Mouse (Mus musculus) embryo, embryonic 11 days (tissue): ENCODE measurements around the gene Atp8a2.

Experiments used
- DNase-seq: peaks from one replicate; pipeline ENCODE4 v3.0.0-alpha.2; 2015

Gene Atp8a2

DNA sequence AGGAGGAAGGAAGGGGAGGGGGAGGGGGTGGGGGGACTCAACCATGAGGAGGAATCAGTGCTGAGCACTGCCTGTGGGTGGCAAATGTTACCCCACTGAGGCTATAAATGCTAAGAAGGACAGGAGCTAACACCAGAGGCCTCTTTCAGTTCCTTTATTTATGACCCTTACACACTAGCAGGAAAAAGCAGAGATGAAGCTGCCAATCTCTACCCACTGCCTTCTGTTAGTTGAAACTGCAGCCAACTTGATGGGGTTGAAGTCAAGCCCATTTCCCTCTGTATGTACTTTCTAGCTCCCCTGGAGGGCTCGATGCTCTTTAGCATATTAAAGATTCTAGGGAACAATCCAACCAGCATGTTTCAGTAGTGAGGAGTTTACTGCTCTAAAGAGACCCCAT lies 303.0 kb downstream of the Atp8a2 start:
- DNase-seq: no peak

DNA sequence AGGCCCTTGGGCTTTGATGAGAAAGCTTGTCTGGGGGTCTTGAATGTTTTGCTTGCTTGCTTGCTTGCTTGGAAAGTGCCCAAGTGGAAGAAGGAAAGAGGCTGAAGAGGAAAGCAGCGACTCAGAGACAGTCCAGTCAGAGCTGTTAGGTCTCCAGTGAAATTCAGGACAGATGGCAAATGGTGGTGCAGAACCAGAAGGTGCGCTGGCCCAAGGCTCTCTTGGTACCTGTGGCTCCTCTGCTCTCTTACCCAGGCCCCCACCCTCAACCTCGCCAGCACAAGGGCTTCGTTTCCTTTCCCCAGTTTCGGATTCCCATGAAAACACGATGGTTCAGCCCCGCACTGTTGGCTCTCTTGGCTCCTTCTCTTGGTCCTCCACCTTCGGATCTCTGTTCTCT lies 304.9 kb downstream of the Atp8a2 start:
- DNase-seq: no peak

- DNase-seq: no peak
Observed at GRCm38 (mm10) chr14:59891491-59891890, 305.5 kb downstream of the Atp8a2 start.

GRCm38 (mm10) chr14:59890818-59891217 lies 306.2 kb downstream of the Atp8a2 start:
- no peak for DNase-seq

GRCm38 (mm10) chr14:59890107-59890506 lies 306.9 kb downstream of the Atp8a2 start:
- DNase-seq: no peak

DNA sequence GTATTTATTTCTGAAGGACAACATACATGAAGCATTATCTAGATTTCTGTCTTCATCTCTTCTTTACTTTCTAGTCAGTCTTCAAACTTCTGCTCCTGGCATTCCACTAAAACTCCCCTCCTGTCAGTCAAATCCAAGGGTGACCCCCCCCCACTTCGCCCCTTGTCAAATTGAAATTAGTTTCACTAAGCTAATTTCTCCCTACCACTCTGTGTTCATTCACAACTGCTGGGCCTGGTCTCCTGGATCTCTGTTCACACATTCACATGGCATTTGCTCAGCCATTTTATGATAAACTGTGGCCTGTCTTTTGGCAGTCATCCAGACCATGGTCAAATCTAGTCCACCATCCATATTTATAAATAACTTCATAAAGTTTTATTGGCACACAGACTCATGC lies 308.5 kb downstream of the Atp8a2 start:
- DNase-seq: no peak

GRCm38 (mm10) chr14:59888046-59888445 lies 308.9 kb downstream of the Atp8a2 start:
- DNase-seq: no peak

DNA sequence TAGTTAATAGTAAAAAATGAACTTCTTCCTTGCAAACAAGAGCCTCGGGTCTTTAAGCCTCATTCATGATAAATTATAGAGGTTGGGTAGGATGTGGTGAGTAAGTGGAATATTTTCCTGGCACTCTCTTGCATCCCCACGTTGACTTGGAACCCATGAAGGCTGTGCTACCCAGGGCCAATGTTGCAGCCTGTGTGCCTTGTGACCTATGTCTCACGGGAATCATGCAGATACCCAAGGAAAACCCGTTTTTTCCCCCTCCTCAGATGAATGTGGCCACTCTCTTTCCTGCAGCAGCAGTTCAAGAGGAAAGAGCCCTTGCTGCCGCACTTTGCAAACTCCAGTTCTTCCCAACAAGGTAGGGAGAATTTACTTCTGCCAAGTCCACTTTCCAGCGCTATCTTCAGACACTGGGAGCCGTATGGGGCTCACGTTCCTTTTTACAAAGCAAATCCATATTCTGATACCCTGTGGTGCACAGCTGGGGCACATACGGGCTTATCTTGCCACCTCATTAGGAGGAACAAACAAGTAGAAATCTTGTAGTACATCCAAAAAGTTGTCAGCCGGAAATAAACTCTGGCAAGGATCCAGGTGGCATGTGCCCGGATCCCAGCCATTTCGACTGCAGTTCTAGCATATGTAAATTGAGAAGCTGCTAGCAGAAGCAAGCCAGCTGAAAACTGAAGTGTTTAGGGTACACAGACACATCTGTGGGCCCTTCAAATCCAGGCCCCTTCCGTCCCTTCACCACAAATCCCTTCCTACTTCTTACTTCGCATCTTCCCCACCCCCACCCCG lies 309.7 kb downstream of the Atp8a2 start:
- DNase-seq: peak; percentile 34

DNA sequence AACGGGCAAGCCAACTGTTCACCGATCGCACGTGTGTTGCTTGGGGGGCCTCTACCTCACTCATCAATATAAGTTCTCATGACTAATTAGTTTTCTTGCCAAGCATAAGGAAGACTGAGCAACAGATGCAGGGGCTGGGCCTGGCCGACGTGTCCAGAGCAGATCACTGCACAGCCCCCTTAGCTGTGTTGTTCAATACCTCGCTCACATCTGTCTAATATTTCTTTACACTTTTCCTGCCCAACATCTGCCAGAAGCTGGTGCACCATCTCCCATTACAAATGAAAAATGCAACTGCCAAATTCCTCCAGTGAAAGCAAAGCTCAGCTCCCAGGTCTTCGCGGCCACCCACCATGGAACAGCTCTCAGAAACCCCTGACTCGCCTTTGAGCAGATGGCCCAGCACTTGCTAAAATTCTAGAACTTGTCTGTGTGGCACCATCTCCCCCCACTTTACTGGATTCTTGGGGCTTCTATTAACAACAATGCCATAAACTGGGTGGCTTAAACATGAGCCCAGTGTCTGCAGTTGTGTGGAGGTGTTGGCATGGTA lies 313.4 kb downstream of the Atp8a2 start:
- no peak for DNase-seq

- DNase-seq: no peak
Observed at GRCm38 (mm10) chr14:59880829-59881228, 316.1 kb downstream of the Atp8a2 start.

- no peak for DNase-seq
Observed at GRCm38 (mm10) chr14:59878248-59878647, 318.7 kb downstream of the Atp8a2 start.

DNA sequence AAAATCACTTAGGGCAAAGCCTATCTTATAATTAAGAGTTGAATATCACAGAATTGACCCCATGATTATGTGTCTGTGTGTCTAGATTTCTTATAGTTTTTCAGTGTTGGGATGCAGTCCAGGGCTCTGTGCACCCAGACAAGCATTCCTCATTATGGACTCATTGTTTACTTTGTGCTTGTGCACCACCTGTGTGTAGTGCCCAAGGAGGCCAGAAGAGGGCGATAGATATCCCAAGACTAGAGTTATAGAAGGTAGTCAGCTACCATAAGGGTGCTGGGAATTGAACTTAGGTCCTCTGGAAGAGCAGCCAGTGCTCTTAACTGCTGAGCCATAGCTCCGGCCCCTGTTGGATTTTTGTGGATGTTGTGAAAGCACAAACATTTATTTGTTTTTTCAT lies 320.5 kb downstream of the Atp8a2 start:
- DNase-seq: no peak

DNA sequence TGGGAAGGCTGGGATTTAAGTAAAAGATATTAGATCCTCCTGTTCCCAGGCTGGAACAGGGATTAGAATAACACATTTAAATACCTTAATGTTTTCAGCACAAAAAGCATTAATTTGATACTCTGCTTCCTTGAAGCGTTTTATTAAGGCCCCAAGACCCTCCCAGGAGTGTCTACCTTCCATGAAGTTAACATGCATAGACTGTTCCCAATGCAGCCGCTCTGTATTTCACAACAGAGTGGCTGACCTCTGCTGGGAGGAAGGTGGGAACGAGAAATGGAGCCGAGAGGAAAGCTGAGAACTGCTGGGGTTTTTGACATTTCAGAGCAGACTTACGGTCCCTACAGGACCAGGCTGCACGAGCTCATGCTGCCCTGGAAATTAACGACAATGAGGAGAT lies 328.6 kb downstream of the Atp8a2 start:
- DNase-seq: no peak

GRCm38 (mm10) chr14:59867749-59868148 lies 329.2 kb downstream of the Atp8a2 start:
- no peak for DNase-seq

GRCm38 (mm10) chr14:59866001-59866400 lies 331.0 kb downstream of the Atp8a2 start:
- peak; percentile 34 for DNase-seq

GRCm38 (mm10) chr14:59862351-59862750 lies 334.6 kb downstream of the Atp8a2 start:
- DNase-seq: no peak

GRCm38 (mm10) chr14:59859830-59860229 lies 337.1 kb downstream of the Atp8a2 start:
- no peak for DNase-seq

DNA sequence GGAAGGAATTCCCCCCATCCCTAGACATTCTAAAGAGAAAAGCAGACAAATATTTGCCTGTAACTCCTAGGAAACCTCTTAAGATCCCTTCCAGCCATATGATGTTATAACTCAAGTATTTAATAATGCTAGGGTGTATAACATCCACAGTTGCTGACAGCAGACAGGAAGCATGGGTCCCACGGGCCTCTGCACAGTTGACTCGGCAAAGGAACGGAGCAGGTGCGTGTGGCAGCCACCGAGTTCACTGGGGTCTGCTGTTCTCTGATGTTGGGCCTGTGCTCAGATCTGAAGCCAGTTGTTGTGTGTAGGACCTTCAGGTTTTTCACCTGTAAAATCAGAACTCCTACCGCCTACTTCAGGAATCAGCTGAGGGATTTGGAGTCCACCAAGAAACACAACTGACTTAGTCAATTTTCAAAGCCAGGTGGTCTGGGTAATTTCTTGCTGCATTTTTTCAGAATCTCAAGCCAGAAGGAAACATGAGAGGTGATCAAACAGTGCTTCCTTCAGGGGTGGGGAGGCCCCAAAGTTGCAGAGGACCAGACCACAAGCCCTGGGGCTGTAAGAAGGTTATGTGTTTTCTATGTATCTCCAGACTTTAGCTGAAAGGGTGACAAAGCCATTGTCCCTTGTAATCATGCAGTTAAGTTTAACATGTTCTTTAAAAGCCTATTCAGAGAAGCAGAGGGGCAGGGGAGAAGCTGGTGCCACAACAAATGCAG lies 338.3 kb downstream of the Atp8a2 start:
- no peak for DNase-seq

GRCm38 (mm10) chr14:59853139-59853538 lies 343.8 kb downstream of the Atp8a2 start:
- DNase-seq: no peak

GRCm38 (mm10) chr14:59846609-59847375 lies 350.2 kb downstream of the Atp8a2 start:
- DNase-seq: peak; percentile 45

DNA sequence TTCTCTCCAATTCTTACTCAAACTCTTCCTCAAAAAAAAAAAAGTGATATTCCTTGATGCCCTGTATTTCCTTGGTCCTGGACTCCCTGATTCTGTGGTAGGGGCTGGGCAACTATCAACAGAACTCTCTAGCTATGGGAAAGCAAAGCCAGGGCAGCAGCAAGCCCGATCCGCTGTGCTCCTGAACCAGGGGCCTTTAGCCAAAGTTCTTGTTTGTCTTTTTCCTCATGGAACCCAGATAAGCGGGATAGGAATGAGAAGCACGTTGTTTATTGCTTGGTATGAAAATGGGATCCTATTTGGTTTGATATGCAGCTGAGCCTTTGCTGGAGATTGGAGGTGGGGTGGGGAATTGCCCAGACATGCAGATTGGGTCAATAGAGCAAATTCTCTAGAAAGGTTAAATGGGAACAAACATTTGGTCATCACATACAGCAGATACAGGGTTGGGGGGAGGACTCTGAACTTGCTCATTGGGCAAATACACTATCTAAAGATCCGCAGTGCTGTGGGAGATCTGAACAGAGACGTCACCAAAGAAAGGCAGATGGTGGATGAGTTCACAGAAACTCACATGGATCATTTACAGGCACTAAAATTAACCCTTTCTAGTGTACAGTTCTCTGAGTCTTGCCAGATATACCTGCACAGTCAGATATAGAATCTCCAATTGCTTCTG lies 353.6 kb downstream of the Atp8a2 start:
- DNase-seq: no peak

DNA sequence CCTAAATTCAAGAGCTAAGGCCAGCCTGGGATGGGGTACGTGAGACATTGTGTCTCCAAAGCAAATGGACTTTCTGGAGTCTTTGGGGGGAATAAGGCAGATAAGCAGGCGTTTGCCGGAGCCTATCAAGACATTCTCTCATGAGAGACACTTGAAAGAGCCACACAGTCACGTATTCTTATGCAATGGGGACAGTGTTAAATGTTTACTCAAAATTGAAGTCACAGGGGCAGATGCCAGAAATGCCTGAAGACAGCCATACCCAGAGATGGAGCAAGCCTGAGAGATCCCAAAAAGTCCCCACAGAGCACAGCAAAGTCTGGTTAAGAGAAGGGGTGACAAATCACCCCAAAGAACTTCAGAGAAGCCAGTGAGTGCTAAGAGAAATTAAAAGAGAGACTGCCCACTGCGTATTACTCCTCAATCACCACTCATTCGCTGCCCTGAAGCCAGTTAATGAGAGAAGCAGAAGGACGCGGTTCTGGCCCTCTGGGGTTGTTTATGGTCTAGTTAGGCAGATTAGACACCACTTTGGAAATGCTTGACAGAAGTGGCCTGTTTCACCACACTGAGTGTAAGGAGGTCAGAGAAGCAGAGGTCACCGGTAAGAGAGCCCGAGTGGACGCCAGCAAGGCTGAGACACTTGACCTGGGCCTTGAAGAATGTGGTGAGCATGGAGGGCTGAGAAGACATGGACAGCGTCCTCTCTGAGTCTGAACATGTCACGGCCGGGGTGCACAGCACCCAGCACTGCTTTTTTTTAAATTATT lies 356.8 kb downstream of the Atp8a2 start:
- DNase-seq: no peak
